Mouse (Mus musculus): ENCODE measurements around the gene Gm13276.

GRCm38 (mm10) chr4:88741426-88741825 is 44.1 kb upstream of the Gm13276 start:
- TF ChIP-seq CTCF (IDR thresholded peaks at IDR 0.05; ENCODE audit: borderline replicate concordance, extremely low read depth, insufficient read depth, insufficient read length) = no peak
- TF ChIP-seq POLR2A (IDR thresholded peaks at IDR 0.05; ENCODE audit: borderline replicate concordance, extremely low read depth, insufficient read depth, insufficient read length, poor library complexity, severe bottlenecking) = no peak
